Mouse (Mus musculus) myocyte (in vitro differentiated cells): ENCODE measurements around the gene Psmc4. TPM values are rescaled to one million over a fixed set of nuclear protein-coding genes. Genes with fewer than 3 reads are reported as not detected.

ENCODE experiments used
- H3K27me3 ChIP-seq: one replicate; pipeline ENCODE4 v1.6.1; 2011; ENCODE audit not compliant: control insufficient read depth, insufficient read depth, insufficient read length
- H3K36me3 ChIP-seq: one replicate; pipeline ENCODE4 v1.6.1; 2011; ENCODE audit not compliant: control insufficient read depth, insufficient read depth
- H3K4me2 ChIP-seq: one replicate; pipeline ENCODE4 v1.6.1; 2011; ENCODE audit warnings: low read depth, control low read depth
- H3K4me3 ChIP-seq: one replicate; pipeline ENCODE4 v1.5.1; 2011; ENCODE audit warnings: mild to moderate bottlenecking, control low read depth, moderate library complexity
- H3K79me2 ChIP-seq: one replicate; pipeline ENCODE4 v1.6.1; 2011; ENCODE audit not compliant: control insufficient read depth, insufficient read depth
- H3ac ChIP-seq: one replicate; pipeline ENCODE4 v1.6.1; 2011; ENCODE audit not compliant: control insufficient read depth, insufficient read length
- CEBPB ChIP-seq: IDR thresholded peaks from 2 replicates; pipeline ENCODE4 v1.6.1; 2011; ENCODE audit warnings: mild to moderate bottlenecking, moderate library complexity; ENCODE audit not compliant: poor library complexity, insufficient read depth, severe bottlenecking
- E2F4 ChIP-seq: IDR thresholded peaks from one replicate; pipeline ENCODE4 v1.6.1; 2011; ENCODE audit warnings: mild to moderate bottlenecking, control low read depth, moderate library complexity; ENCODE audit not compliant: insufficient read depth
- MAX ChIP-seq: IDR thresholded peaks from one replicate; pipeline ENCODE4 v1.6.1; 2011; ENCODE audit warnings: low read depth, mild to moderate bottlenecking, control low read depth
- MYOD1 ChIP-seq, 3 experiments: IDR thresholded peaks; one replicate each; pipeline ENCODE4 v1.6.1; 2011; ENCODE audit warnings: control low read depth in 2 of 3, low read depth in 2 of 3, mild to moderate bottlenecking in 2 of 3, moderate library complexity in 1 of 3; ENCODE audit not compliant: insufficient read length in 2 of 3, control insufficient read depth in 1 of 3
- MYOG ChIP-seq, 3 experiments: IDR thresholded peaks; one replicate each; pipeline ENCODE4 v1.6.1; 2011; ENCODE audit warnings: control low read depth in 2 of 3, low read depth in 2 of 3, mild to moderate bottlenecking in 2 of 3; ENCODE audit not compliant: insufficient read length in 2 of 3, control insufficient read depth in 1 of 3, insufficient read depth in 1 of 3
- POLR2A ChIP-seq: IDR thresholded peaks from one replicate; pipeline ENCODE4 v1.6.1; 2011; ENCODE audit warnings: low read depth, mild to moderate bottlenecking, control low read depth, moderate library complexity; ENCODE audit not compliant: insufficient read length
- POLR2AphosphoS2 ChIP-seq: IDR thresholded peaks from one replicate; pipeline ENCODE4 v1.6.1; 2011; ENCODE audit warnings: low read depth, control low read depth; ENCODE audit not compliant: insufficient read length
- REST ChIP-seq: IDR thresholded peaks from one replicate; pipeline ENCODE4 v1.6.1; 2011; ENCODE audit warnings: mild to moderate bottlenecking, control low read depth, moderate library complexity; ENCODE audit not compliant: insufficient read depth, insufficient read length
- SRF ChIP-seq: IDR thresholded peaks from one replicate; pipeline ENCODE4 v1.6.1; 2011; ENCODE audit warnings: low read depth; ENCODE audit not compliant: control insufficient read depth, insufficient read length
- TCF12 ChIP-seq: IDR thresholded peaks from one replicate; pipeline ENCODE4 v1.6.1; 2011; ENCODE audit warnings: mild to moderate bottlenecking, control low read depth; ENCODE audit not compliant: poor library complexity, insufficient read depth, severe bottlenecking
- TCF3 ChIP-seq: IDR thresholded peaks from one replicate; pipeline ENCODE4 v1.6.1; 2011; ENCODE audit warnings: low read depth, control low read depth; ENCODE audit not compliant: insufficient read length
- USF1 ChIP-seq: IDR thresholded peaks from one replicate; pipeline ENCODE4 v1.6.1; 2011; ENCODE audit warnings: low read depth, mild to moderate bottlenecking, control low read depth, moderate library complexity
- polyA plus RNA-seq: library from polyadenylated mRNA; unstranded; fragments of >200 nt; fragmentation: generic; extraction: Trizol; gene quantifications from one replicate; pipeline ENCODE4 v1.2.1, GENCODE M21; 2012; ENCODE audit warnings: missing spikeins

Psmc4 gene
- polyA plus RNA-seq, 1 experiment = 268 TPM

DNA sequence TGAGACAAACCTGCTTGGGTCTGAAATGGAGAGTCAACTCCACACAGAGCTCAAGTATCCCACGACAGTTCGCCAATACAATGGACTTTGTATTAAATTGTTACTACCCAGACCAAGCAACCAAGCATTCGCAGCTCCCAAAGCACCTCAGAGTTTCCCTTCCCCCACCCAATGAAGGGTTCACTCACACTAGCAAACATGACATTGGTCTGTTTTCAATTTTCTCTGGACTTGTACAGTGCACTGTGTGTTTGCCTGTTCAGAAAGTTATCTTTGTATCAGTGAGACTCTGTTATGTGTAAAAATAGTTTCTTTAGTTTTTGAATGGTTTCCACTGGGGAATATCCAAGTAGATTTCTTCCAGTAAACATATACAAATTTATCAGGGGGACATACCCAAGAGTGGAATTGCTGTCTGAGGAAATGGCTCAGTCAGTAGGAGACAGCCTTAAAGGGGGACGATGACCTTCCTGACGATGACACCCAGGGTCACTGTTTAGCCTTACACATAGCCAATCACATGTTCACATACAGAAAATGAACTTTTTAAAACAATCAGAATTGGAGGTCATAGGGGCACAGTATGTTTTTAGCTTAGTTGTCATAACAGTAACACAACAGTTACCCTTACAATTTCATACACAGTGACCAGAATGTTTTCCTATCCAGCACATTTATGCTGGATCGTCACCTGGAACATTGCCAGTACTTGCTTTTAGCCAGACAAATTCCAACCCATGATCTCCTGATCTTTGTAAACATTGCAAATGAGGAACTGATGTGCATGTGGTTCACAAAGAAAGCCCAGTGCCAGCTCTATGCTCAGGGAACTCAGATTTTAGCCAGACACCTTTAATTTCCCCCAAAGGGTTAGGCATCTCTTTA lies 3.4 kb upstream of the Psmc4 start:
- no peak overlapping the region for H3ac ChIP-seq
- H3K4me3 ChIP-seq = no peak overlapping the region
- H3K4me2 ChIP-seq = no peak overlapping the region
- TF ChIP-seq CEBPB = no peak
- TF ChIP-seq POLR2AphosphoS2 = no peak
- TF ChIP-seq MAX = no peak
- TF ChIP-seq MYOG (IDR thresholded peaks at IDR 0.05; ENCODE audit: control insufficient read depth in 1 of 3, insufficient read depth in 1 of 3, insufficient read length in 2 of 3, low read depth in 2 of 3) = no peak
- TF ChIP-seq TCF3 = no peak
- TF ChIP-seq MYOD1 (IDR thresholded peaks at IDR 0.05; ENCODE audit: control insufficient read depth in 1 of 3, insufficient read length in 2 of 3, low read depth in 2 of 3) = no peak
- TF ChIP-seq REST = no peak
- TF ChIP-seq SRF = no peak
- TF ChIP-seq USF1 = no peak
- TF ChIP-seq E2F4 = no peak
- no peak for TF ChIP-seq POLR2A
- TF ChIP-seq TCF12 = no peak
- H3K27me3 ChIP-seq = peaks cover 30% of the 10 kb centered on the region
- H3K79me2 ChIP-seq = peaks cover 16% of the 10 kb centered on the region
- peaks cover 4% of the 10 kb centered on the region for H3K36me3 ChIP-seq

DNA sequence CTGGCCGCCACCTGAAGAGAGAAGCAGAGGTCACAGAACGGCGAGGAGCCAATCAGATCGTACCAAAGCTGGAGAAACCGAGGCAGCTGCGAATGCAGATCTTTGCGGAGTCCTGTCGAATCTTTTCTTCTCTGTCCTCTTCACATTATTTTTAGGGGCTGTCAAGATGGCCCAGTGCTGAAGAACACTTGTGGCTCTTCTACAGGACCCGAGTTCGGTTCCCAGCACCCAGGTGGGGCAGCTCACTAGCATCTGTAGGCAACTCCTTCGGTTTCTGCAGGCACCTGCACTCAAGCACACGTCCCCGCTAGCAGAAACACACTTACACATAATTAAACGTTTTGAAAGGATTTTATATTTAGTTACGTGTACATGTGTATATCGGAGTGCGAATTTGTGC lies 683 bp upstream of the Psmc4 start:
- TF ChIP-seq MYOD1 (IDR thresholded peaks at IDR 0.05; ENCODE audit: control insufficient read depth in 1 of 3, insufficient read length in 2 of 3, low read depth in 2 of 3) = no peak
- TF ChIP-seq REST = no peak
- no peak for TF ChIP-seq MYOG (IDR thresholded peaks at IDR 0.05; ENCODE audit: control insufficient read depth in 1 of 3, insufficient read depth in 1 of 3, insufficient read length in 2 of 3, low read depth in 2 of 3)
- no peak for TF ChIP-seq MAX
- TF ChIP-seq TCF12 = no peak
- no peak for TF ChIP-seq POLR2AphosphoS2
- no peak for TF ChIP-seq CEBPB
- no peak for TF ChIP-seq SRF
- no peak for TF ChIP-seq TCF3
- TF ChIP-seq E2F4 = no peak
- no peak for TF ChIP-seq USF1
- no peak for TF ChIP-seq POLR2A
- Histone ChIP-seq H3K4me2 (peak overlapping the region; percentile 36), H3ac (no peak overlapping the region), H3K79me2 (peaks cover 19% of the 10 kb centered on the region), H3K36me3 (peaks cover 19% of the 10 kb centered on the region), H3K4me3 (peak overlapping the region; percentile 93), H3K27me3 (peaks cover 11% of the 10 kb centered on the region)

DNA sequence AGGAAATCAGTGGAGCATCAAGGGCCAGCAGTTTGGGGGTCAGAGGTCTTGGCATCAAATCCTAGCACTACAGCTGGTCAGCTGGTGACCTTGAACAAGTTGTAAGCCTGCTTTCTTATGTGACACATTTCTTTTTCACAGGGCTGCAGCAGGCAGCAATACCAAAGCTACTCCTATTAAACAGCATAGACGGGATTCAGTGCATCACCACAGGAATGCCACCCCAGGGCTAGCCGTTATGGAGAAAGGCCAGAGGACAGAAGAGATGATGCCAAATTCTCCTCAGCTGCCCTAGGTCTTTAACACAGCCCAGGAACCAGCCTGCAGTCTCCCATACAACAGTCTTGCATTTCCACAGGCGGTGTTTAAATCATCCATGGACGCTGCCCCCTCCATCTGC lies 5.4 kb downstream of the Psmc4 start:
- H3K4me2 ChIP-seq = no peak overlapping the region
- H3K79me2 ChIP-seq = peaks cover 15% of the 10 kb centered on the region
- no peak for TF ChIP-seq MAX
- no peak for TF ChIP-seq USF1
- TF ChIP-seq CEBPB = no peak
- TF ChIP-seq POLR2A = no peak
- no peak for TF ChIP-seq MYOD1 (IDR thresholded peaks at IDR 0.05; ENCODE audit: control insufficient read depth in 1 of 3, insufficient read length in 2 of 3, low read depth in 2 of 3)
- no peak for TF ChIP-seq TCF12
- TF ChIP-seq MYOG (IDR thresholded peaks at IDR 0.05; ENCODE audit: control insufficient read depth in 1 of 3, insufficient read depth in 1 of 3, insufficient read length in 2 of 3, low read depth in 2 of 3) = no peak
- TF ChIP-seq REST = no peak
- TF ChIP-seq POLR2AphosphoS2 = no peak
- no peak for TF ChIP-seq E2F4
- TF ChIP-seq SRF = no peak
- TF ChIP-seq TCF3 = no peak
- peaks cover 28% of the 10 kb centered on the region for H3K36me3 ChIP-seq
- no peak overlapping the region for H3K4me3 ChIP-seq
- no peak overlapping the region for H3ac ChIP-seq
- no peaks in the 10 kb centered on the region for H3K27me3 ChIP-seq

DNA sequence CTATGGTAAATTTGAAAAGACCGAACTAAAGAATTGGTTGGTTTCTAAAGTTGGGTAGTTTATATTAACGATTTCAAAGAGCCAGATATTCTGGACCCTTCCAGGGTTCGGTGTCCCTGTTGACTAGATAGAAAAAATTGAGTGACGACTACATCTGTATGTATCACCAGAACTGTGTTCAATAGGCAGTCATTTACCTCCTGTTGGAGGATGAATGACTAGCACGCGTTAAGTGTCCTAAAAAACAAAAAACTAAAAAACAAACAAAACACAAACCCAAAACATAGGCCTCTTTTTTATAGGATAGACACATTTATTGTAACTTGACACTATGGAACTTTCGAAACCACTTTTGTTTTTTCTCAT lies 35.5 kb downstream of the Psmc4 start:
- Histone ChIP-seq H3K4me3 (peak overlapping the region; percentile 54), H3K27me3 (no peaks in the 10 kb centered on the region), H3K4me2 (peak overlapping the region; percentile 91), H3ac (peak overlapping the region; percentile 29), H3K36me3 (no peaks in the 10 kb centered on the region), H3K79me2 (no peaks in the 10 kb centered on the region)
- TF ChIP-seq TCF12 = no peak
- TF ChIP-seq REST = no peak
- no peak for TF ChIP-seq SRF
- no peak for TF ChIP-seq MAX
- no peak for TF ChIP-seq MYOG (IDR thresholded peaks at IDR 0.05; ENCODE audit: control insufficient read depth in 1 of 3, insufficient read depth in 1 of 3, insufficient read length in 2 of 3, low read depth in 2 of 3)
- no peak for TF ChIP-seq TCF3
- no peak for TF ChIP-seq USF1
- TF ChIP-seq MYOD1 (IDR thresholded peaks at IDR 0.05; ENCODE audit: control insufficient read depth in 1 of 3, insufficient read length in 2 of 3, low read depth in 2 of 3) = no peak
- TF ChIP-seq E2F4 = no peak
- no peak for TF ChIP-seq POLR2A
- no peak for TF ChIP-seq POLR2AphosphoS2
